9 mouse cellular contexts compared by ENCODE assay signal in the genomic region with DNA sequence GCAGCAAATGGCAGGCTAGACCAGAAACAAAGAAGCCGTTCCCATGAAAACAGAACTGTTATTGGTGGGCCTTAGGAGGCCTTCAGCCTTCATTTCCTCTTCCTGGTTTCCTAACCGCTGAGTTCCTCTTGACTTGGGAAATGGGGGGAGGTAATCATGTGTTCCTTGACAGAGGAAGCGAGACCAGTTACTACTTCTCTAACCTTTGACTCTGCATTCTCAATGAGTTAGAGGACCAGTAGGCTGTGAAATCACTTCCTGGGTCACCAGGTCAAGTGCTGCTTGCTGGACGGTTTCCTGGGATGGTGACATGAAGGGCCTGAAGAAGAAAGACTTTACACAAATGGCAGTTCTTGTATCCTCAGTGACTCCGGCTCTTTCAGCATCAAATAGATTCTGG. TPM values are rescaled to one million over a fixed set of nuclear protein-coding genes. Genes with fewer than 3 reads are reported as not detected.
DNase-seq lines count a peak whose midpoint lies in the region; ATAC-seq lines count a peak whose summit lies in the region.
"Had no signal": no experiment of that assay in that cellular context is flagged by ENCODE, and none has a peak within 500 bp of the region (broad histone marks: within the 10 kb centered on the region; RNA-seq: fewer than 3 reads in every experiment).

No protein-coding gene starts in this region.

- H3K9me3 ChIP-seq in embryonic facial prominence, embryonic 12.5 days, result no peaks in the 10 kb centered on the region
- H3K9me3 ChIP-seq: stomach, embryonic 15.5 days had no signal

- intact Hi-C loops in heart, postnatal 25 days (cut with DNase I), result no loop called here

- peaks cover 24% of the 10 kb centered on the region for H3K4me1 ChIP-seq in embryonic facial prominence, embryonic 12.5 days
- H3K4me1 ChIP-seq: stomach, embryonic 15.5 days had no signal

- no peak overlapping the region for H3K4me3 ChIP-seq in embryonic facial prominence, embryonic 12.5 days
- H3K4me3 ChIP-seq: stomach, embryonic 15.5 days had no signal

- WGBS in embryonic facial prominence, embryonic 12.5 days, result 46% methylated on average over 5 of the region's 5 CpGs

- no peak overlapping the region for H3K4me2 ChIP-seq in embryonic facial prominence, embryonic 12.5 days (replicated peaks)
- H3K4me2 ChIP-seq: stomach, embryonic 15.5 days had no signal

- H3K9ac ChIP-seq in embryonic facial prominence, embryonic 12.5 days, result no peak overlapping the region
- H3K9ac ChIP-seq: stomach, embryonic 15.5 days had no signal

- ATAC-seq in embryonic facial prominence, embryonic 12.5 days (ENCODE audit: insufficient number of reproducible peaks, insufficient read depth, low FRiP score, low TSS enrichment), result no peak

- peak; percentile 11 to 47 for DNase-seq in heart, adult 18-20 months
- DNase-seq in heart, postnatal 25 days (ENCODE audit: low spot score), result no peak
- DNase-seq in kidney, postnatal 25 days, result peak; percentile 52 to 60
- peak; percentile 31 for DNase-seq in mesoderm, embryonic 11.5 days (ENCODE audit: low read depth, low spot score)
- no peak for DNase-seq in thymus, postnatal 36 days
- no peak for DNase-seq in cerebellum, adult 9-11 months
- no peak for DNase-seq in retina, embryonic 14.5 days (ENCODE audit: low spot score)

- H3K27ac ChIP-seq in embryonic facial prominence, embryonic 12.5 days, result peak overlapping the region; percentile 81; the same call in 1 of the 2 replicates

- H3K27me3 ChIP-seq in embryonic facial prominence, embryonic 12.5 days, result no peaks in the 10 kb centered on the region
- H3K27me3 ChIP-seq: stomach, embryonic 15.5 days had no signal

- no peaks in the 10 kb centered on the region for H3K36me3 ChIP-seq in embryonic facial prominence, embryonic 12.5 days
- H3K36me3 ChIP-seq: stomach, embryonic 15.5 days had no signal

RNA-seq across cellular contexts. Expression of a gene that starts 32.1 kb away (rescaled TPM):
- total RNA-seq in heart, adult 18-20 months (2021), result 10 to 100 TPM in 1 of 2 experiments, 1 to 10 TPM in 1; 7.7 to 14.7 TPM
- 10 to 100 TPM in 1 of 2 experiments, 1 to 10 TPM in 1; 7.0 to 14.0 TPM for total RNA-seq in heart, postnatal 25 days (2021)
- 71.3 and 80.1 TPM in 2 replicates for polyA plus RNA-seq in embryonic facial prominence, embryonic 12.5 days (2016; fragmentation: Nextera tagmentation; extraction: Ambion mirVana)

RNA-seq across cellular contexts. Expression of a gene that starts 45.0 kb away (rescaled TPM):
- 10 to 100 TPM in 1 of 2 experiments, 1 to 10 TPM in 1; 9.4 to 10.4 TPM for total RNA-seq in heart, adult 18-20 months (2021)
- 10 to 100 TPM in 1 of 2 experiments, 1 to 10 TPM in 1; 9.7 to 12.0 TPM for total RNA-seq in heart, postnatal 25 days (2021)
- 7.9 and 8.2 TPM in 2 replicates for polyA plus RNA-seq in embryonic facial prominence, embryonic 12.5 days (2016; fragmentation: Nextera tagmentation; extraction: Ambion mirVana)

Comparison
In these comparisons a context has a peak if more than half of its experiments do, and no peak if none do; other contexts are left out.
1. DNase-seq: peak in heart, adult 18-20 months (2 of 2), kidney, postnatal 25 days (2 of 2) and mesoderm, embryonic 11.5 days (single experiment); none in heart, postnatal 25 days (single experiment), thymus, postnatal 36 days (0 of 2), cerebellum, adult 9-11 months (single experiment) and retina, embryonic 14.5 days (single experiment).